Mouse (Mus musculus): ENCODE results near the gene Gm28047. TPM values are rescaled to one million over a fixed set of nuclear protein-coding genes. Genes with fewer than 3 reads are reported as not detected.

Gene Gm28047
- not detected for polyA plus RNA-seq (2012; fragmentation: generic; extraction: Trizol)
- long read RNA-seq, experiment 1, result 0 reads
- long read RNA-seq, experiment 2, result 0 reads

GRCm38 (mm10) chr15:102624970-102625686 is at the start of gene Gm28047, which contains the start of gene Atf7:
Gene Gm28047 (minus strand): TSS chr15:102625067.
Gene Atf7 (minus strand): TSS chr15:102625464.
- peaks cover 14% of the 10 kb centered on the region for H3K36me3 ChIP-seq (ENCODE audit: control insufficient read depth, insufficient read depth)
- H3K79me2 ChIP-seq (ENCODE audit: control insufficient read depth, insufficient read depth), result peaks cover 49% of the 10 kb centered on the region
- peak within 1 kb of the TSS; percentile 73 for H3K4me3 ChIP-seq (ENCODE audit: insufficient read depth, poor library complexity, severe bottlenecking)
- H3K27me3 ChIP-seq (ENCODE audit: control insufficient read depth, insufficient read depth, insufficient read length), result no peaks in the 10 kb centered on the region
- peak within 1 kb of the TSS; percentile 89 for H3ac ChIP-seq (ENCODE audit: control insufficient read depth, insufficient read length, low read depth)
- H3K79me3 ChIP-seq (ENCODE audit: low read depth), result peaks cover 45% of the 10 kb centered on the region
- TF ChIP-seq CEBPB (IDR thresholded peaks at IDR 0.05; ENCODE audit: low read depth) (no peak), MAX (IDR thresholded peaks at IDR 0.05) (peak; percentile 99), MYOG (IDR thresholded peaks at IDR 0.05; ENCODE audit: control insufficient read depth, extremely low read depth, insufficient read length) (no peak), MYOD1 (IDR thresholded peaks at IDR 0.05; ENCODE audit: control insufficient read depth, insufficient read length, low read depth) (no peak), FOSL1 (IDR thresholded peaks at IDR 0.05; ENCODE audit: insufficient read depth, low read length, poor library complexity, severe bottlenecking) (no peak)

- Histone ChIP-seq H3ac (ENCODE audit: control insufficient read depth, insufficient read length, low read depth) (no peak overlapping the region), H3K27me3 (ENCODE audit: control insufficient read depth, insufficient read depth, insufficient read length) (no peaks in the 10 kb centered on the region), H3K4me3 (ENCODE audit: insufficient read depth, poor library complexity, severe bottlenecking) (no peak overlapping the region), H3K79me2 (ENCODE audit: control insufficient read depth, insufficient read depth) (peaks cover 22% of the 10 kb centered on the region), H3K79me3 (ENCODE audit: low read depth) (peaks cover 20% of the 10 kb centered on the region), H3K36me3 (ENCODE audit: control insufficient read depth, insufficient read depth) (peaks cover 12% of the 10 kb centered on the region)
- TF ChIP-seq MYOD1 (IDR thresholded peaks at IDR 0.05; ENCODE audit: control insufficient read depth, insufficient read length, low read depth), result no peak
- TF ChIP-seq FOSL1 (IDR thresholded peaks at IDR 0.05; ENCODE audit: insufficient read depth, low read length, poor library complexity, severe bottlenecking), result no peak
- no peak for TF ChIP-seq CEBPB (IDR thresholded peaks at IDR 0.05; ENCODE audit: low read depth)
- TF ChIP-seq CTCF (IDR thresholded peaks at IDR 0.05; ENCODE audit: control insufficient read depth, insufficient read depth, insufficient read length), result no peak
- no peak for TF ChIP-seq MYOG (IDR thresholded peaks at IDR 0.05; ENCODE audit: control insufficient read depth, extremely low read depth, insufficient read length)
- TF ChIP-seq USF1 (IDR thresholded peaks at IDR 0.05; ENCODE audit: low read depth), result no peak
- no peak for TF ChIP-seq MAX (IDR thresholded peaks at IDR 0.05)
Observed at GRCm38 (mm10) chr15:102673548-102673947, 48.7 kb upstream of the Gm28047 start.

GRCm38 (mm10) chr15:102672215-102673071 is 47.6 kb upstream of the Gm28047 start, which contains the start of gene Atp5g2:
Gene Atp5g2 (minus strand): TSS chr15:102672352.
- H3K36me3 ChIP-seq (ENCODE audit: control insufficient read depth, insufficient read depth), result peaks cover 23% of the 10 kb centered on the region
- no peak for TF ChIP-seq FOSL1 (IDR thresholded peaks at IDR 0.05; ENCODE audit: insufficient read depth, low read length, poor library complexity, severe bottlenecking)
- TF ChIP-seq MYOD1 (IDR thresholded peaks at IDR 0.05; ENCODE audit: control insufficient read depth, insufficient read length, low read depth), result peak; percentile 34
- no peaks in the 10 kb centered on the region for H3K27me3 ChIP-seq (ENCODE audit: control insufficient read depth, insufficient read depth, insufficient read length)
- peak within 1 kb of the TSS; percentile 9 for H3ac ChIP-seq (ENCODE audit: control insufficient read depth, insufficient read length, low read depth)
- H3K79me3 ChIP-seq (ENCODE audit: low read depth), result peaks cover 30% of the 10 kb centered on the region
- peak within 1 kb of the TSS; percentile 26 for H3K4me3 ChIP-seq (ENCODE audit: insufficient read depth, poor library complexity, severe bottlenecking)
- peaks cover 34% of the 10 kb centered on the region for H3K79me2 ChIP-seq (ENCODE audit: control insufficient read depth, insufficient read depth)

GRCm38 (mm10) chr15:102671721-102672214 is 46.9 kb upstream of the Gm28047 start:
- Histone ChIP-seq H3K79me3 (ENCODE audit: low read depth) (peaks cover 36% of the 10 kb centered on the region), H3K4me3 (ENCODE audit: insufficient read depth, poor library complexity, severe bottlenecking) (peak overlapping the region; percentile 26), H3K27me3 (ENCODE audit: control insufficient read depth, insufficient read depth, insufficient read length) (no peaks in the 10 kb centered on the region), H3ac (ENCODE audit: control insufficient read depth, insufficient read length, low read depth) (peak overlapping the region; percentile 9), H3K79me2 (ENCODE audit: control insufficient read depth, insufficient read depth) (peaks cover 40% of the 10 kb centered on the region), H3K36me3 (ENCODE audit: control insufficient read depth, insufficient read depth) (peaks cover 30% of the 10 kb centered on the region)
- peak; percentile 34 for TF ChIP-seq MAX (IDR thresholded peaks at IDR 0.05)
- TF ChIP-seq CTCF (IDR thresholded peaks at IDR 0.05; ENCODE audit: control insufficient read depth, insufficient read depth, insufficient read length), result no peak

- TF ChIP-seq CTCF (IDR thresholded peaks at IDR 0.05; ENCODE audit: control insufficient read depth, insufficient read depth, insufficient read length), result peak; percentile 100
- TF ChIP-seq FOSL1 (IDR thresholded peaks at IDR 0.05; ENCODE audit: insufficient read depth, low read length, poor library complexity, severe bottlenecking), result no peak
- TF ChIP-seq MAX (IDR thresholded peaks at IDR 0.05), result peak; percentile 93
- TF ChIP-seq MYOG (IDR thresholded peaks at IDR 0.05; ENCODE audit: control insufficient read depth, extremely low read depth, insufficient read length), result no peak
- peak; percentile 18 for TF ChIP-seq MYOD1 (IDR thresholded peaks at IDR 0.05; ENCODE audit: control insufficient read depth, insufficient read length, low read depth)
- Histone ChIP-seq H3K4me3 (ENCODE audit: insufficient read depth, poor library complexity, severe bottlenecking) (peak overlapping the region; percentile 75), H3K79me2 (ENCODE audit: control insufficient read depth, insufficient read depth) (peaks cover 48% of the 10 kb centered on the region), H3K79me3 (ENCODE audit: low read depth) (peaks cover 41% of the 10 kb centered on the region), H3K27me3 (ENCODE audit: control insufficient read depth, insufficient read depth, insufficient read length) (no peaks in the 10 kb centered on the region), H3K36me3 (ENCODE audit: control insufficient read depth, insufficient read depth) (peaks cover 38% of the 10 kb centered on the region), H3ac (ENCODE audit: control insufficient read depth, insufficient read length, low read depth) (peak overlapping the region; percentile 77)
Observed at GRCm38 (mm10) chr15:102670767-102671575, 46.1 kb upstream of the Gm28047 start.
